Mouse (Mus musculus): ENCODE data around the gene Nars2. TPM values are rescaled to one million over a fixed set of nuclear protein-coding genes. Genes with fewer than 3 reads are reported as not detected.

The Nars2 gene
- polyA plus RNA-seq, 1 experiment from 2014 or later = 19.2 TPM

GRCm38 (mm10) chr7:97083579-97083978 is 132.3 kb downstream of the Nars2 start:
- H3K4me1 ChIP-seq (replicated peaks) = peaks cover 19% of the 10 kb centered on the region
- no peak overlapping the region for H3K9ac ChIP-seq
- H3K27me3 ChIP-seq (replicated peaks) = no peaks in the 10 kb centered on the region
- 73% methylated on average over 9 of the region's 9 CpGs for WGBS
- no peaks in the 10 kb centered on the region for H3K36me3 ChIP-seq
- H3K9me3 ChIP-seq (replicated peaks) = no peaks in the 10 kb centered on the region
- no peak for ATAC-seq (ENCODE audit: insufficient number of reproducible peaks, low FRiP score)
- H3K27ac ChIP-seq (ENCODE audit: poor library complexity, severe bottlenecking) = peak overlapping the region; percentile 94
- H3K4me3 ChIP-seq = 0 out of 2 replicates have a peak overlapping the region, but pooled peaks have one; percentile 97
- H3K4me2 ChIP-seq = peak overlapping the region; percentile 69

GRCm38 (mm10) chr7:97084181-97084580 is 132.9 kb downstream of the Nars2 start:
- WGBS = 95% methylated on average over 1 of the region's 1 CpGs
- Histone ChIP-seq H3K4me3 (no peak overlapping the region), H3K27ac (ENCODE audit: poor library complexity, severe bottlenecking) (no peak overlapping the region), H3K4me2 (no peak overlapping the region), H3K9me3 (replicated peaks) (no peaks in the 10 kb centered on the region), H3K27me3 (replicated peaks) (no peaks in the 10 kb centered on the region), H3K4me1 (replicated peaks) (peaks cover 19% of the 10 kb centered on the region), H3K36me3 (peaks cover 1% of the 10 kb centered on the region; the same call in 1 of the 2 replicates), H3K9ac (no peak overlapping the region)
- no peak for ATAC-seq (ENCODE audit: insufficient number of reproducible peaks, low FRiP score)

GRCm38 (mm10) chr7:97085291-97085690 is 134.0 kb downstream of the Nars2 start:
- Histone ChIP-seq H3K4me2 (no peak overlapping the region), H3K36me3 (peaks cover 4% of the 10 kb centered on the region; the same call in 1 of the 2 replicates), H3K4me1 (replicated peaks) (peaks cover 19% of the 10 kb centered on the region), H3K9me3 (replicated peaks) (no peaks in the 10 kb centered on the region), H3K4me3 (no peak overlapping the region), H3K9ac (no peak overlapping the region), H3K27ac (ENCODE audit: poor library complexity, severe bottlenecking) (no peak overlapping the region), H3K27me3 (replicated peaks) (no peaks in the 10 kb centered on the region)
- no peak for ATAC-seq (ENCODE audit: insufficient number of reproducible peaks, low FRiP score)
- WGBS = 20% methylated on average over 4 of the region's 4 CpGs

- no peak overlapping the region for H3K9ac ChIP-seq
- no peak for ATAC-seq (ENCODE audit: insufficient number of reproducible peaks, low FRiP score)
- peaks cover 9% of the 10 kb centered on the region for H3K4me1 ChIP-seq (replicated peaks)
- H3K27me3 ChIP-seq (replicated peaks) = no peaks in the 10 kb centered on the region
- peaks cover 2% of the 10 kb centered on the region; the same call in 1 of the 2 replicates for H3K36me3 ChIP-seq
- no peak overlapping the region for H3K4me3 ChIP-seq
- no peak overlapping the region for H3K4me2 ChIP-seq
- WGBS = 62% methylated on average over 3 of the region's 3 CpGs
- H3K27ac ChIP-seq (ENCODE audit: poor library complexity, severe bottlenecking) = no peak overlapping the region
- no peaks in the 10 kb centered on the region for H3K9me3 ChIP-seq (replicated peaks)
Observed at GRCm38 (mm10) chr7:97094241-97094640, 142.9 kb downstream of the Nars2 start.

GRCm38 (mm10) chr7:97108119-97108518 is 156.8 kb downstream of the Nars2 start:
- no peak overlapping the region for H3K27ac ChIP-seq (ENCODE audit: poor library complexity, severe bottlenecking)
- no peaks in the 10 kb centered on the region for H3K9me3 ChIP-seq (replicated peaks)
- no peak overlapping the region for H3K4me2 ChIP-seq
- no peaks in the 10 kb centered on the region for H3K27me3 ChIP-seq (replicated peaks)
- 84% methylated on average over 3 of the region's 3 CpGs for whole genome bisulfite sequencing
- ATAC-seq (ENCODE audit: insufficient number of reproducible peaks, low FRiP score) = no peak
- H3K4me1 ChIP-seq (replicated peaks) = peaks cover 8% of the 10 kb centered on the region
- no peak overlapping the region for H3K4me3 ChIP-seq
- no peak overlapping the region for H3K9ac ChIP-seq
- no peaks in the 10 kb centered on the region for H3K36me3 ChIP-seq

Other genes starting within 250 kb of the Nars2 start
- 10.9 and 11.5 TPM in 2 replicates for gene Gab2, start 130.1 kb downstream of the Nars2 start, polyA plus RNA-seq (2016; fragmentation: Nextera tagmentation; extraction: Ambion mirVana)

All from heart, embryonic 12.5 days (tissue).